In the genomic region with DNA sequence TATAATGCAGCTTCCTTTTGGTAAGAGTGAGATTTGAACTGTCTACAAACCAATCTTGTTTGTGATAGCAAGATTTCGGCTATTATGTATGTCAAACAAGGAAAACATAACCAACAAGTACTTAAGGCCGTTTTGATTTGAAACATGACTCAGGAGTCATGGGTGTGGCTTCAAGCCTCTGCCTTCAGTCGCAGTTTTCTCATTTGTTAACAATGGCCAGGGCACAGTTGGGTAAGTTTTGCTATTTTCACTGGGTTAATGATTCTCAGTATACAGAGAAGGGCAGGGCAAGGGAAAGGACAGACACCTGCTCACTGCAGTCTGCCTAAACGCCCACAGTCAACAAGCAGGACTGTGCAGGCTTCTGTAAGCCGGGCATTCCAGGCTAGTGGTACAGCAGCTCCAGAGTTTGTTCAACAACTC, we compare ENCODE assay signal across 8 mouse cellular contexts. TPM values are rescaled to one million over a fixed set of nuclear protein-coding genes. Genes with fewer than 3 reads are reported as not detected.
DNase-seq lines count a peak whose midpoint lies in the region; ATAC-seq and TF ChIP-seq lines count a peak whose summit lies in the region.

No protein-coding gene starts in this region.

- H3K9me3 ChIP-seq in heart, embryonic 12.5 days (replicated peaks): no peaks in the 10 kb centered on the region
- H3K9me3 ChIP-seq in E14TG2a.4 (ENCODE audit: low read length): no peaks in the 10 kb centered on the region
- H3K9me3 ChIP-seq in limb, embryonic 14.5 days (ENCODE audit: control insufficient read depth, low read length): no peaks in the 10 kb centered on the region
- H3K9me3 ChIP-seq in stomach, embryonic 15.5 days: no peaks in the 10 kb centered on the region

- no peak for DNase-seq in heart, adult 8-10 months (ENCODE audit: low spot score)
- no peak for DNase-seq in limb, embryonic 14.5 days (ENCODE audit: low spot score)
- no peak for DNase-seq in frontal cortex, postnatal 25 days (ENCODE audit: low spot score in 2 of 2)
- DNase-seq in thymus, postnatal 4 days: no peak

- H3K9ac ChIP-seq in heart, embryonic 12.5 days: peak overlapping the region; percentile 77
- peak overlapping the region; percentile 82 for H3K9ac ChIP-seq in limb, embryonic 14.5 days (ENCODE audit: low read depth, low read length, severe bottlenecking)
- peak overlapping the region; percentile 29; the same call in 1 of the 2 replicates for H3K9ac ChIP-seq in stomach, embryonic 15.5 days

- H3K4me3 ChIP-seq in heart, embryonic 12.5 days: peak overlapping the region; percentile 81
- peak overlapping the region; percentile 99 for H3K4me3 ChIP-seq in E14TG2a.4 (replicated peaks; ENCODE audit: low read length)
- H3K4me3 ChIP-seq in embryonic fibroblast, embryonic 13.5 days (ENCODE audit: insufficient read depth, low read length): peak overlapping the region; percentile 92
- H3K4me3 ChIP-seq in limb, embryonic 14.5 days (replicated peaks; ENCODE audit: low read length): peak overlapping the region; percentile 83
- peak overlapping the region; percentile 64 for H3K4me3 ChIP-seq in stomach, embryonic 15.5 days (replicated peaks)

- no peak for TF ChIP-seq CTCF in E14TG2a.4 (conservative IDR thresholded peaks at IDR 0.05; ENCODE audit: low read length)
- no peak for TF ChIP-seq CTCF in embryonic fibroblast, embryonic 13.5 days (IDR thresholded peaks at IDR 0.05; ENCODE audit: borderline replicate concordance, insufficient read depth, low read length)

- WGBS in heart, embryonic 12.5 days: 8% methylated on average over 5 of the region's 5 CpGs
- WGBS in limb, embryonic 14.5 days: 7% methylated on average over 5 of the region's 5 CpGs
- WGBS in stomach, embryonic 15.5 days: 3% methylated on average over 5 of the region's 5 CpGs

- peak overlapping the region; percentile 100 for H3K27ac ChIP-seq in heart, embryonic 12.5 days (ENCODE audit: poor library complexity, severe bottlenecking)
- peak overlapping the region; percentile 24; the same call in 1 of the 2 replicates for H3K27ac ChIP-seq in embryonic fibroblast, embryonic 13.5 days (ENCODE audit: insufficient read depth, low read length)
- peak overlapping the region; percentile 96 for H3K27ac ChIP-seq in limb, embryonic 14.5 days (replicated peaks; ENCODE audit: low read depth, low read length)
- H3K27ac ChIP-seq in stomach, embryonic 15.5 days: peak overlapping the region; percentile 100

- ATAC-seq in heart, embryonic 12.5 days (ENCODE audit: insufficient number of reproducible peaks, low FRiP score): peak; percentile 9
- no peak for ATAC-seq in limb, embryonic 14.5 days (ENCODE audit: low FRiP score, low read depth)
- ATAC-seq in stomach, embryonic 15.5 days (ENCODE audit: insufficient read depth, low FRiP score, low read depth): peak; percentile 33

- peaks cover 16% of the 10 kb centered on the region for H3K4me1 ChIP-seq in heart, embryonic 12.5 days (replicated peaks)
- peaks cover 49% of the 10 kb centered on the region for H3K4me1 ChIP-seq in E14TG2a.4 (replicated peaks; ENCODE audit: low read depth, low read length)
- H3K4me1 ChIP-seq in embryonic fibroblast, embryonic 13.5 days (ENCODE audit: control insufficient read depth, insufficient read depth, low read length): peaks cover 2% of the 10 kb centered on the region; the same call in 1 of the 2 replicates
- peaks cover 14% of the 10 kb centered on the region for H3K4me1 ChIP-seq in limb, embryonic 14.5 days (ENCODE audit: control insufficient read depth, insufficient read depth, low read length)
- peaks cover 18% of the 10 kb centered on the region for H3K4me1 ChIP-seq in stomach, embryonic 15.5 days

- H3K4me2 ChIP-seq in heart, embryonic 12.5 days: peak overlapping the region; percentile 89
- peak overlapping the region; percentile 68 for H3K4me2 ChIP-seq in limb, embryonic 14.5 days (replicated peaks; ENCODE audit: low read depth, low read length, severe bottlenecking)
- H3K4me2 ChIP-seq in stomach, embryonic 15.5 days: peak overlapping the region; percentile 69

- TF ChIP-seq POLR2A in embryonic fibroblast, embryonic 13.5 days (IDR thresholded peaks at IDR 0.05; ENCODE audit: low read depth, low read length): no peak
- no peak for TF ChIP-seq POLR2A in limb, embryonic 14.5 days (IDR thresholded peaks at IDR 0.05; ENCODE audit: borderline replicate concordance, extremely low read depth, insufficient read depth, insufficient read length)

- no peaks in the 10 kb centered on the region for H3K27me3 ChIP-seq in heart, embryonic 12.5 days (replicated peaks)
- no peaks in the 10 kb centered on the region for H3K27me3 ChIP-seq in E14TG2a.4 (ENCODE audit: insufficient read depth, low read length)
- H3K27me3 ChIP-seq in limb, embryonic 14.5 days (ENCODE audit: control insufficient read depth, insufficient read depth, low read length): no peaks in the 10 kb centered on the region
- no peaks in the 10 kb centered on the region for H3K27me3 ChIP-seq in stomach, embryonic 15.5 days (replicated peaks)

- peaks cover 8% of the 10 kb centered on the region for H3K36me3 ChIP-seq in heart, embryonic 12.5 days
- H3K36me3 ChIP-seq in E14TG2a.4 (ENCODE audit: insufficient read depth, low read length): peaks cover 47% of the 10 kb centered on the region
- no peaks in the 10 kb centered on the region for H3K36me3 ChIP-seq in limb, embryonic 14.5 days (ENCODE audit: control insufficient read depth, insufficient read depth, low read length)
- no peaks in the 10 kb centered on the region for H3K36me3 ChIP-seq in stomach, embryonic 15.5 days

RNA-seq across cellular contexts. Expression of gene Mastl, which starts 0.6 kb away (rescaled TPM):
- polyA plus RNA-seq in heart, embryonic 12.5 days (2016; fragmentation: Nextera tagmentation; extraction: Ambion mirVana): 10.0 and 11.2 TPM in 2 replicates
- under 1 TPM; 0.19 to 0.60 (median 0.43) TPM for total RNA-seq in heart, adult 8-10 months (2022)
- 17.4 and 20.5 TPM in 2 replicates for polyA plus RNA-seq in embryonic fibroblast, embryonic 13.5 days (2011; ENCODE audit: insufficient read length, low read depth, missing spikeins)
- 4.1 and 5.5 TPM in 2 replicates for polyA plus RNA-seq in limb, embryonic 14.5 days (2012; rRNA removed)
- polyA plus RNA-seq in limb, embryonic 14.5 days (2014; fragmentation: Nextera tagmentation; extraction: Ambion mirVana): 7.7 and 8.4 TPM in 2 replicates
- 8.3 and 9.6 TPM in 2 replicates for polyA plus RNA-seq in stomach, embryonic 15.5 days (2015; fragmentation: Nextera tagmentation; extraction: Ambion mirVana)

RNA-seq across cellular contexts. Expression of gene Yme1l1, which starts 1.0 kb away (rescaled TPM):
- polyA plus RNA-seq in heart, embryonic 12.5 days (2016; fragmentation: Nextera tagmentation; extraction: Ambion mirVana): 59.8 and 60.2 TPM in 2 replicates
- total RNA-seq in heart, adult 8-10 months (2022): 10 to 100 TPM; 65.9 to 73.4 (median 69.1) TPM
- 94.2 and 102 TPM in 2 replicates for polyA plus RNA-seq in embryonic fibroblast, embryonic 13.5 days (2011; ENCODE audit: insufficient read length, low read depth, missing spikeins)
- polyA plus RNA-seq in limb, embryonic 14.5 days (2012; rRNA removed): 34.9 and 45.5 TPM in 2 replicates
- 80.2 and 85.9 TPM in 2 replicates for polyA plus RNA-seq in limb, embryonic 14.5 days (2014; fragmentation: Nextera tagmentation; extraction: Ambion mirVana)
- 68.0 and 72.1 TPM in 2 replicates for polyA plus RNA-seq in stomach, embryonic 15.5 days (2015; fragmentation: Nextera tagmentation; extraction: Ambion mirVana)

RNA-seq across cellular contexts. Expression of gene 4931423N10Rik, which starts 52.1 kb away (rescaled TPM):
- polyA plus RNA-seq in heart, embryonic 12.5 days (2016; fragmentation: Nextera tagmentation; extraction: Ambion mirVana): not detected in 2 replicates
- total RNA-seq in heart, adult 8-10 months (2022): under 1 TPM in 1 of 4 experiments, not detected in 3; 0.20 TPM
- not detected in 2 replicates for polyA plus RNA-seq in embryonic fibroblast, embryonic 13.5 days (2011; ENCODE audit: insufficient read length, low read depth, missing spikeins)
- polyA plus RNA-seq in limb, embryonic 14.5 days (2012; rRNA removed): not detected in 2 replicates
- 0.11 TPM in 1 of 2 replicates, not detected in the other for polyA plus RNA-seq in limb, embryonic 14.5 days (2014; fragmentation: Nextera tagmentation; extraction: Ambion mirVana)
- not detected in 2 replicates for polyA plus RNA-seq in stomach, embryonic 15.5 days (2015; fragmentation: Nextera tagmentation; extraction: Ambion mirVana)

Comparison
In these comparisons a context has a peak if more than half of its experiments do, and no peak if none do; other contexts are left out.
1. H3K27ac ChIP-seq: peak in every context shown above with its lines; median percentile 100 in heart, embryonic 12.5 days; 100 in stomach, embryonic 15.5 days; 96 in limb, embryonic 14.5 days; 24 in embryonic fibroblast, embryonic 13.5 days.
2. H3K9ac ChIP-seq: peak in every context shown above with its lines; median percentile 82 in limb, embryonic 14.5 days; 77 in heart, embryonic 12.5 days; 29 in stomach, embryonic 15.5 days.